Mouse (Mus musculus): ENCODE measurements around the gene Ak4. TPM values are rescaled to one million over a fixed set of nuclear protein-coding genes. Genes with fewer than 3 reads are reported as not detected.

Gene Ak4
- total RNA-seq, 2 experiments from 2014 or later: 10.2 to 11.8 TPM

DNA sequence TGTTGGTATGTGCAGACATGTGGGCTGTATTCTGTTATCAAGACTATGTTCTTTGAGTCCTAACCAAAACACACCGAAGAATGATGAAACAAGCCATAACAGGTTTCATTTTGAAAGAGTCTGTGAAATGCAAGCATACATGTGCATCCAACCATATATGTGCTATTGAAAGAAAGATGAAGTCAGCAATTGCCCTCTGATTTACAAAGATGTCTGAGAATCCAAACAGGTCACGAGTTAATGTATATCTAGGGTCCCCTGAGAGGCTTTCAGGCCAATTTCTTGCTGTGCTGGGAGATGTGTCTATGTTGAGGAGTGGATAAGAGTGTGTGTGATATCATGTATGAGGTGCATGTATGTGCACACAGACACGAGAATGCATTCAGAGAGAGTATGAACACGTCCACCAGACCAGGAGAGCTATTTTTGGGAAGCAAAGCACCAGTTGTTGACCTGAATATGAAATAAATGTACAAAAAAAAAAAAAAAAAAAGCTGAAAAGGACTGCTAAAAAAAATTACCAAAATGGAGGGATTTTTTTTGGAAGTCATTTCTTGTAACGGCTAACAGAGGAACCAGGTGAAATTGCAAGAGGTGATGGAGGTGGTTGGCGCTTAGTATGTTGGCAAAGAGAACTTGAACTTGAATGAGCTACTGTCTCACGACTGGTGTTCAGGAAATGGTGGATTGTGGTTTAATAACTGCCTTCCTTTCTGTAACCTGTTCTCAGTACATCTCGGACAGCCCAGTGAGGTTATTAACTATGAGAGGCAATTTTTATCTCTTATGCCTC is 91.2 kb downstream of the Ak4 start:
- intact Hi-C loops (cut with DNase I): loop anchor here (10.0 kb wide), 1 partner anchor 104 kb away; no protein-coding TSS in a partner anchor
- no peak for DNase-seq

- intact Hi-C loops (cut with DNase I): loop anchor here (10.0 kb wide), 1 partner anchor 104 kb away; no protein-coding TSS in a partner anchor
- no peak for DNase-seq
Observed at GRCm38 (mm10) chr4:101510904-101511210, 91.8 kb downstream of the Ak4 start.

DNA sequence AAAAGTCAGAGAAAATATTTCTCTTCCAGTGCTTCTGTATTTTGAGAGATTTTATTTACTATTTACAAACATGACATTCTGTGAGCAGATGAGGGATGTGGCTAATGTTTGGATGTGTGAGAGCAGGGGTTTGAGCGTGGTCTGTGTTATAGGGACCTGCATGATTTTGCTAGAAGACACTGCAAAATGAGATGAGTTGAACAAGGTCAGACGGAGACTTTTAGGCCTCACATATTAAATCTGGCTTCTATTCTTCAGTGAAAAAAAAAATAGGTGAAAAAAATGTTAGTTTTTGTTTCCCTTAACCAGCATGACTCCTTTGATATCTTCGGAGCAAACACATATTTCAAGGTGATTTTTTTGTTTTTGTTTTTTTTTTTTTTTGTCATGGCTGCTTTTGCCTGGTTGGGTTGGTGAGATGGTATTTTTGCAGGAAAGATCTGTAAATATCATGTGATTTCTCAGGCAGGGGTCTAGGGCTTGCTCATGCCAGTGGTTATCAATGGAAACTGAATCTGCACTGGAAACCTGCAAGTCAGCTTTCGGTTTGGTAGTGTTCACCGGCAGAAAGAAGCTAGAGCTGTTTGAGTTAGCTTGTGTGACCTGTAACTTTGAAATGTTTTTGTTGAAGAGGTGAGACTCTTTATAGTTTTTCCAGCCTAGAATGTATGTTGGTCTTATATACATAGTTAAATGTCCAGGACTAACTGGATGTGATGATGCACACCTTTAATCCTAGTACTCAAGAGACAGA is 92.9 kb downstream of the Ak4 start:
- intact Hi-C loops (cut with DNase I): loop anchor here (10.0 kb wide), 1 partner anchor 103 kb away; no protein-coding TSS in a partner anchor
- DNase-seq: no peak

DNA sequence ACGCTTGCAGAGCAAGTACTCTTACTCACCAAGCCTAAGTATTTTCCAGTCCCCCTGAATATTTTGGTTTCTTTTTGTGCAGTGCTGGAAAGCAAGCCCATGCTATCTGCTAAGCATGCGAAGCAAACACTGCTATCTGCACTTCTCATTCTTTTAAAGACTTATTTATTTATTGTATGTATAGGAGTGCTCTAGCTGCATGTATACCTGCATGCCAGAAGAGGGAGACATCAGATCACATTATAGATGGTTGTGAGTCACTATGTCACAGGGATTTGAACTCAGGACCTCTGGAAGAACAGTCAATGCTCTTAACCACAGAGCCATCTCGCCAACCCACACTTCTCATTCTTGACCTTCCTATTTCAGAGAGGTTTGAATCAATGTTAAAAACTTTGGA is 94.2 kb downstream of the Ak4 start:
- DNase-seq: no peak
- intact Hi-C loops (cut with DNase I): loop anchor here (10.0 kb wide), 1 partner anchor 102 kb away; no protein-coding TSS in a partner anchor

GRCm38 (mm10) chr4:101515853-101516252 is 96.8 kb downstream of the Ak4 start:
- intact Hi-C loops (cut with DNase I): loop anchor here (10.0 kb wide), 1 partner anchor 99 kb away; no protein-coding TSS in a partner anchor
- no peak for DNase-seq

Other genes with a start within 250 kb of the Ak4 start
- 100 to 1,000 TPM; 103 to 106 TPM for gene Jak1, start 154.0 kb upstream of the Ak4 start, total RNA-seq (2021)
- gene Dnajc6, start 77.4 kb downstream of the Ak4 start, total RNA-seq (2021): 100 to 1,000 TPM; 176 to 180 TPM
- gene Leprot, start 228.4 kb downstream of the Ak4 start, total RNA-seq (2021): 10 to 100 TPM; 44.8 to 46.9 TPM